Mouse (Mus musculus) heart, adult 2 months (tissue): ENCODE measurements around the gene AF067063.

ENCODE experiments used
- CTCF ChIP-seq: fragments of 200-600 bp; IDR thresholded peaks from 2 replicates; pipeline ENCODE4 v1.8.1; 2022; ENCODE audit warnings: antibody characterized with exemption, mild to moderate bottlenecking, moderate library complexity
- POLR2A ChIP-seq: fragments of 200-500 bp; IDR thresholded peaks from 2 replicates; pipeline ENCODE4 v1.6.1; 2011; ENCODE audit warnings: mild to moderate bottlenecking, low read depth, low read length, control low read depth; ENCODE audit not compliant: insufficient read depth

GRCm38 (mm10) chr13:119797656-119798055 lies 32.4 kb downstream of the AF067063 start:
- TF ChIP-seq CTCF (no peak), POLR2A (no peak)
